Mouse (Mus musculus) left cerebral cortex, postnatal 36 days (tissue): ENCODE data around the gene Olfr1299. TPM values are rescaled to one million over a fixed set of nuclear protein-coding genes. Genes with fewer than 3 reads are reported as not detected.

ENCODE experiments used
- DNase-seq, 2 experiments: peaks; one replicate each; pipeline ENCODE4 v3.0.0; 2021 to 2022; ENCODE audit warnings: low spot score in 2 of 2, mixed read lengths in 1 of 2
- intact Hi-C: fragments of 180-260 bp; cut with DNase I; formaldehyde crosslinking; loops from one replicate; pipeline ENCODE4 v1.15.1; 2025
- total RNA-seq, 2 experiments: library from RNA; stranded (reverse); gene quantifications; 2 replicates each; pipeline ENCODE4 v1.2.3; 2021

Gene Olfr1299
- total RNA-seq: not detected

DNA sequence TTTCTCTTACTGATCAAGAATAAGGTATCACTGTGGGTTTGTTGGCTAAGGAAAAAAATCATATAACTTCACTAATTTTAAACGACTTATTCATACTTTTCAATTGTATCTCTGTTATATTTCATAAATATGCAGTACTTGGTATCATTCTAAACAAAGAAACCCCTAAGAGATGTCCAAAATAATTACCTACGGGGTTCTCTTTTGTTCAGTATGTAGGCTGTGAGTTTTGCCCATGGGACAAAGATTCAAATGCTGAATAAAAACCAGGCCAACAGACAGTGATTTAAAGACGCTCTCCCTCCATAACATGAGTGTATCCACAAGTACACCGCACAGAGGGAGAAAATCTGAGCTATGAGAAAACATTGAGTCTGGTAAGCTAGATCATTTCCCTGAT, at the start of gene Olfr1299:
Olfr1299 (plus strand) TSS at position 301 of the 400 bp plus-strand sequence.
- DNase-seq: no peak
- intact Hi-C loops: no loop called here

GRCm38 (mm10) chr2:111626397-111626796, 34.8 kb upstream of the Olfr1299 start, which contains the start of gene Olfr1297:
Gene Olfr1297, minus strand, starts transcription at chr2:111626497.
- intact Hi-C loops: no loop called here
- DNase-seq: no peak

DNA sequence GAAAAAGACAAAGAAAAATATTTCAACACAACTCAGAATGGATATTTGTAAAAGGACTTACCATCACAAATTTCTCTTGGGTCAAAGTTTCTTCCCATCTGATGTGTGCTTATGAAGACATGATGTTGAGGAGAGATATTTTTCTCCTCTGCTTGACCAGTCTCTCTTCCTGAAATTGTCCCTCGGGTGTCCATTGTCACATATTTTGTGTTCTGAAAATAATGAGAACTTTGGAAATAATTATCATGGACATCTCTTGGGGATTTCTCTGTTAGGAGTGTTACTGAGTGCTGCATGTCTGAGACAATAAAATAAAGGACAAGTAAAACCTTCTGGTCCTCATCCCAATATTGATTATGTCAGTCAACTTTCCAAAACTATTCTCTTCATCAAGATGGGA, 12.1 kb upstream of the Olfr1299 start, which contains the start of gene Olfr1298:
Olfr1298 (minus strand) TSS at position 101 of the 400 bp plus-strand sequence.
- DNase-seq: no peak

More for the DNA sequence above, 12.1 kb upstream of the Olfr1299 start, which contains the start of gene Olfr1298:
- intact Hi-C loops: no loop called here

Other genes starting within 250 kb of the Olfr1299 start
- gene Olfr1286, start 238.3 kb upstream of the Olfr1299 start, total RNA-seq: not detected
- not detected for gene Olfr1287, start 212.3 kb upstream of the Olfr1299 start, total RNA-seq
- gene Olfr1288, start 187.3 kb upstream of the Olfr1299 start, total RNA-seq: not detected
- not detected for gene Olfr1289, start 180.6 kb upstream of the Olfr1299 start, total RNA-seq
- not detected for gene Olfr1290, start 167.6 kb upstream of the Olfr1299 start, total RNA-seq
- not detected for gene Olfr1291-ps1, start 164.2 kb upstream of the Olfr1299 start, total RNA-seq
- not detected for gene Olfr1293-ps, start 136.2 kb upstream of the Olfr1299 start, total RNA-seq
- gene Olfr1294, start 121.1 kb upstream of the Olfr1299 start, total RNA-seq: not detected
- not detected for gene Olfr1295, start 91.7 kb upstream of the Olfr1299 start, total RNA-seq
- not detected for gene Olfr1297, start 34.9 kb upstream of the Olfr1299 start, total RNA-seq
- not detected for gene Olfr1298, start 12.2 kb upstream of the Olfr1299 start, total RNA-seq
- not detected for gene Olfr1301, start 89.6 kb downstream of the Olfr1299 start, total RNA-seq
- not detected for gene Olfr1302, start 116.0 kb downstream of the Olfr1299 start, total RNA-seq
- gene Olfr1303, start 158.9 kb downstream of the Olfr1299 start, total RNA-seq: not detected
- not detected for gene Olfr1305, start 215.7 kb downstream of the Olfr1299 start, total RNA-seq